In genomic region chr19:28009587-28010281, GRCm38 (mm10) we compare ENCODE assay signal across 8 mouse cellular contexts. TPM values are rescaled to one million over a fixed set of nuclear protein-coding genes. Genes with fewer than 3 reads are reported as not detected.
A peak's percentile ranks its signal among the peaks of the same experiment; 100 is the strongest.
DNase-seq lines count a peak whose midpoint lies in the region; ATAC-seq and TF ChIP-seq lines count a peak whose summit lies in the region.

No protein-coding gene starts in this region.

- WGBS in kidney, embryonic 14.5 days: 3% methylated on average over 5 of the region's 5 CpGs
- WGBS in lung, embryonic 16.5 days: 2% methylated on average over 5 of the region's 5 CpGs
- 6% methylated on average over 5 of the region's 5 CpGs for WGBS in olfactory bulb, adult 2 months

- H3K4me1 ChIP-seq in kidney, embryonic 14.5 days (ENCODE audit: control insufficient read depth, insufficient read depth, low read length): no peaks in the 10 kb centered on the region
- no peaks in the 10 kb centered on the region; the same call in 1 of the 2 replicates for H3K4me1 ChIP-seq in lung, embryonic 16.5 days (replicated peaks; ENCODE audit: control insufficient read depth, insufficient read depth, low read length)
- 0 out of 2 replicates have a peak, but pooled peaks cover 2% of the 10 kb centered on the region for H3K4me1 ChIP-seq in olfactory bulb, adult 2 months (ENCODE audit: control insufficient read depth, insufficient read depth, low read length)

- no peak for ATAC-seq in kidney, embryonic 14.5 days (ENCODE audit: low FRiP score, low TSS enrichment)
- no peak for ATAC-seq in lung, embryonic 16.5 days (ENCODE audit: low read depth)

- DNase-seq in right cerebral cortex, postnatal 10 days (ENCODE audit: low spot score in 2 of 2): peak; percentile 42 to 60
- no peak for DNase-seq in right cerebral cortex, adult 18-20 months
- peak; percentile 29 for DNase-seq in cerebellum, adult 8-10 months
- DNase-seq in heart, adult 8-10 months (ENCODE audit: low spot score): peak; percentile 9
- DNase-seq in urinary bladder, postnatal 14 days (ENCODE audit: low spot score): no peak

- H3K4me2 ChIP-seq in kidney, embryonic 14.5 days (replicated peaks; ENCODE audit: low read depth, low read length): peak overlapping the region; percentile 56
- H3K4me2 ChIP-seq in lung, embryonic 16.5 days (ENCODE audit: low read depth, low read length): peak overlapping the region; percentile 66

- H3K9me3 ChIP-seq in kidney, embryonic 14.5 days (ENCODE audit: control insufficient read depth, low read length): no peaks in the 10 kb centered on the region
- H3K9me3 ChIP-seq in lung, embryonic 16.5 days (ENCODE audit: control insufficient read depth, low read length): no peaks in the 10 kb centered on the region

- no peaks in the 10 kb centered on the region for H3K27me3 ChIP-seq in kidney, embryonic 14.5 days (ENCODE audit: control insufficient read depth, insufficient read depth, low read length)
- no peaks in the 10 kb centered on the region for H3K27me3 ChIP-seq in lung, embryonic 16.5 days (ENCODE audit: control insufficient read depth, insufficient read depth, low read depth, low read length)

- no peak for TF ChIP-seq POLR2A in olfactory bulb, adult 2 months (IDR thresholded peaks at IDR 0.05; ENCODE audit: insufficient read depth, low read depth, low read length)

- H3K36me3 ChIP-seq in kidney, embryonic 14.5 days (ENCODE audit: control insufficient read depth, insufficient read depth, low read length): no peaks in the 10 kb centered on the region
- H3K36me3 ChIP-seq in lung, embryonic 16.5 days (ENCODE audit: control insufficient read depth, insufficient read depth, low read length): no peaks in the 10 kb centered on the region

- peak overlapping the region; percentile 89 for H3K9ac ChIP-seq in kidney, embryonic 14.5 days (ENCODE audit: low read depth, low read length)
- H3K9ac ChIP-seq in lung, embryonic 16.5 days (ENCODE audit: low read length): peak overlapping the region; percentile 94

- no peak for TF ChIP-seq CTCF in olfactory bulb, adult 2 months (IDR thresholded peaks at IDR 0.05; ENCODE audit: insufficient read depth, low read depth, low read length)

- peak overlapping the region; percentile 97 for H3K4me3 ChIP-seq in kidney, embryonic 14.5 days (ENCODE audit: low read length)
- H3K4me3 ChIP-seq in lung, embryonic 16.5 days (ENCODE audit: low read length): peak overlapping the region; percentile 91
- H3K4me3 ChIP-seq in olfactory bulb, adult 2 months (ENCODE audit: insufficient read depth, low read depth, low read length): peak overlapping the region; percentile 92

- H3K27ac ChIP-seq in kidney, embryonic 14.5 days (ENCODE audit: low read depth, low read length): peak overlapping the region; percentile 100; the same call in 1 of the 2 replicates
- H3K27ac ChIP-seq in lung, embryonic 16.5 days (ENCODE audit: low read length): peak overlapping the region; percentile 100
- peak overlapping the region; percentile 91 for H3K27ac ChIP-seq in olfactory bulb, adult 2 months (ENCODE audit: insufficient read depth, low read depth, low read length)

RNA-seq across cellular contexts. Expression of gene Rfx3, which starts 1.2 kb away (rescaled TPM):
- total RNA-seq in heart, adult 8-10 months (2022): 1 to 10 TPM; 2.0 to 3.6 (median 2.2) TPM
- 13.8 and 16.4 TPM in 2 replicates for polyA plus RNA-seq in kidney, embryonic 14.5 days (2014; fragmentation: Nextera tagmentation; extraction: Ambion mirVana)
- 12.6 and 13.6 TPM in 2 replicates for polyA plus RNA-seq in lung, embryonic 16.5 days (2015; fragmentation: Nextera tagmentation; extraction: Ambion mirVana)
- polyA plus RNA-seq in olfactory bulb, adult 2 months (2012; ENCODE audit: insufficient read depth, insufficient read length, low replicate concordance, missing spikeins): not detected in 2 replicates

Comparison
In these comparisons a context has a peak if more than half of its experiments do, and no peak if none do; other contexts are left out.
1. DNase-seq: peak in right cerebral cortex, postnatal 10 days (2 of 2), cerebellum, adult 8-10 months (single experiment) and heart, adult 8-10 months (single experiment); none in right cerebral cortex, adult 18-20 months (single experiment) and urinary bladder, postnatal 14 days (single experiment).
2. RNA of gene Rfx3, which starts 1.2 kb away (polyA plus RNA-seq): 13.8 to 16.4 TPM in kidney, embryonic 14.5 days and 12.6 to 13.6 TPM in lung, embryonic 16.5 days; not detected in olfactory bulb, adult 2 months; every median in the first group is over 10 times any median in the second.
3. Peak in every context shown above with its lines, with median percentiles within 50 percentile points of each other: H3K27ac ChIP-seq and H3K4me3 ChIP-seq.